Mouse (Mus musculus) hematopoietic multipotent progenitor cell, adult 10-12 weeks (in vitro differentiated cells): Measurements from ENCODE around the gene 1700028K03Rik. TPM values are rescaled to one million over a fixed set of nuclear protein-coding genes. Genes with fewer than 3 reads are reported as not detected.

Experiments used
- polyA plus RNA-seq: library from polyadenylated mRNA; stranded (reverse); fragments of >175 nt; gene quantifications from 2 replicates; pipeline ENCODE4 v1.2.3, GENCODE M21; 2012; ENCODE audit warnings: low replicate concordance

1700028K03Rik gene
- not detected in 2 replicates for polyA plus RNA-seq

GRCm38 (mm10) chr5:107534581-107534980 lies at the start of gene 1700028K03Rik:
Gene 1700028K03Rik, plus strand, starts transcription at chr5:107534709.

GRCm38 (mm10) chr5:107507321-107507720 lies 27.2 kb upstream of the 1700028K03Rik start, which contains the start of gene Gm42669:
Gene Gm42669, plus strand, starts transcription at chr5:107507621.

GRCm38 (mm10) chr5:107597301-107598077 lies 63.0 kb downstream of the 1700028K03Rik start, which contains the start of the genes Rpap2 and Glmn:
Gene Rpap2, plus strand, starts transcription at chr5:107597373.
Gene Glmn, minus strand, starts transcription at chr5:107597888.

Other genes with a start within 250 kb of the 1700028K03Rik start
- gene Tgfbr3, start 245.1 kb upstream of the 1700028K03Rik start, polyA plus RNA-seq, result 3.6 and 9.9 TPM in 2 replicates
- 0.11 and 0.23 TPM in 2 replicates for gene Brdt, start 203.6 kb upstream of the 1700028K03Rik start, polyA plus RNA-seq
- gene Ephx4, start 132.0 kb upstream of the 1700028K03Rik start, polyA plus RNA-seq, result 0.25 TPM in 1 of 2 replicates, not detected in the other
- gene Lpcat2b, start 103.2 kb upstream of the 1700028K03Rik start, polyA plus RNA-seq, result not detected in 2 replicates
- gene Btbd8, start 96.7 kb upstream of the 1700028K03Rik start, polyA plus RNA-seq, result 1.5 and 1.8 TPM in 2 replicates
- gene Gm42669, start 27.1 kb upstream of the 1700028K03Rik start, polyA plus RNA-seq, result 0.06 TPM in 1 of 2 replicates, not detected in the other
- 3.3 and 4.2 TPM in 2 replicates for gene Rpap2, start 62.7 kb downstream of the 1700028K03Rik start, polyA plus RNA-seq
- gene Glmn, start 63.2 kb downstream of the 1700028K03Rik start, polyA plus RNA-seq, result 0.46 and 1.0 TPM in 2 replicates
- gene Gfi1, start 191.3 kb downstream of the 1700028K03Rik start, polyA plus RNA-seq, result 11.9 and 46.8 TPM in 2 replicates